In genomic region chr15:21988676-21989075, GRCm38 (mm10) we compare ENCODE assay signal across 28 mouse cellular contexts.
"Had no signal": no experiment of that assay in that cellular context is flagged by ENCODE, and none has a peak within 500 bp of the region (broad histone marks: within the 10 kb centered on the region; RNA-seq: fewer than 3 reads in every experiment).

No protein-coding gene starts in this region.

- H3K9me3 ChIP-seq: embryonic facial prominence, embryonic 10.5 days; embryonic facial prominence, embryonic 12.5 days; embryonic facial prominence, embryonic 13.5 days; embryonic facial prominence, embryonic 15.5 days; forebrain, embryonic 10.5 days; forebrain, embryonic 12.5 days; forebrain, embryonic 13.5 days; forebrain, embryonic 15.5 days had no signal

- H3K4me2 ChIP-seq: embryonic facial prominence, embryonic 12.5 days; embryonic facial prominence, embryonic 13.5 days; embryonic facial prominence, embryonic 15.5 days; forebrain, embryonic 12.5 days; forebrain, embryonic 13.5 days; forebrain, embryonic 15.5 days had no signal

- H3K27me3 ChIP-seq: embryonic facial prominence, embryonic 12.5 days; embryonic facial prominence, embryonic 13.5 days; embryonic facial prominence, embryonic 15.5 days; forebrain, embryonic 12.5 days; forebrain, embryonic 13.5 days; forebrain, embryonic 15.5 days had no signal

- DNase-seq: cerebellum, adult 2 months; cerebellum, adult 8-10 months; cerebellum, adult 9-10 months; cerebellum, adult 9-11 months; cerebellum, postnatal 10 days; cerebellum, postnatal 14 days; cerebellum, postnatal 25 days; cerebellum, postnatal 36 days; embryo, embryonic 11 days; forebrain, postnatal 0 days; gastrocnemius, adult 2 months; gastrocnemius, postnatal 10 days; gastrocnemius, postnatal 14 days; gastrocnemius, postnatal 25 days; gastrocnemius, postnatal 36 days; heart, adult 18-20 months; heart, adult 2 months had no signal

- H3K27ac ChIP-seq: embryonic facial prominence, embryonic 10.5 days; embryonic facial prominence, embryonic 12.5 days; embryonic facial prominence, embryonic 13.5 days; embryonic facial prominence, embryonic 15.5 days; forebrain, embryonic 10.5 days; forebrain, embryonic 12.5 days; forebrain, embryonic 13.5 days; forebrain, embryonic 15.5 days; gastrocnemius, adult 2 months; heart, adult 2 months had no signal

- H3K9ac ChIP-seq: embryonic facial prominence, embryonic 12.5 days; embryonic facial prominence, embryonic 13.5 days; embryonic facial prominence, embryonic 15.5 days; forebrain, embryonic 12.5 days; forebrain, embryonic 13.5 days; forebrain, embryonic 15.5 days; forebrain, postnatal 0 days had no signal

- H3K36me3 ChIP-seq: embryonic facial prominence, embryonic 10.5 days; embryonic facial prominence, embryonic 12.5 days; embryonic facial prominence, embryonic 13.5 days; embryonic facial prominence, embryonic 15.5 days; forebrain, embryonic 10.5 days; forebrain, embryonic 12.5 days; forebrain, embryonic 15.5 days had no signal

- ATAC-seq: forebrain, embryonic 13.5 days; forebrain, embryonic 14.5 days; forebrain, embryonic 15.5 days; forebrain, embryonic 16.5 days; forebrain, postnatal 0 days had no signal

- H3K4me1 ChIP-seq: embryonic facial prominence, embryonic 10.5 days; embryonic facial prominence, embryonic 12.5 days; embryonic facial prominence, embryonic 13.5 days; embryonic facial prominence, embryonic 15.5 days; forebrain, embryonic 10.5 days; forebrain, embryonic 12.5 days; forebrain, embryonic 13.5 days; forebrain, embryonic 15.5 days had no signal

- H3K4me3 ChIP-seq: embryonic facial prominence, embryonic 10.5 days; embryonic facial prominence, embryonic 12.5 days; embryonic facial prominence, embryonic 13.5 days; embryonic facial prominence, embryonic 15.5 days; erythroblast, embryonic 14.5 days; forebrain, embryonic 10.5 days; forebrain, embryonic 12.5 days; forebrain, embryonic 13.5 days; forebrain, embryonic 15.5 days; gastrocnemius, adult 2 months; heart, adult 2 months had no signal
